Mouse (Mus musculus) intestine, embryonic 16.5 days (tissue): ENCODE data around the gene Sobp. TPM values are rescaled to one million over a fixed set of nuclear protein-coding genes. Genes with fewer than 3 reads are reported as not detected.
A peak's percentile ranks its signal among the peaks of the same experiment; 100 is the strongest.

Experiments
- ATAC-seq: fragments of 200-750 bp; cut with Nextera tagmentation; 2 replicates; pipeline ENCODE4 v1.8.0; 2017; ENCODE audit warnings: moderate TSS enrichment, moderate library complexity
- H3K27ac ChIP-seq: fragments of 300-500 bp; sonication (generic); 2 replicates; pipeline ENCODE4 v1.5.1; 2014; ENCODE audit warnings: mild to moderate bottlenecking, low read length
- H3K27me3 ChIP-seq: fragments of 300-500 bp; sonication (generic); replicated peaks from 2 replicates; pipeline ENCODE4 v1.6.1; 2014; ENCODE audit warnings: low read length, control low read depth, mixed read lengths; ENCODE audit not compliant: control insufficient read depth, insufficient read depth
- H3K36me3 ChIP-seq: fragments of 300-500 bp; sonication (generic); 2 replicates; pipeline ENCODE4 v1.6.1; 2014; ENCODE audit warnings: low read length, control low read depth; ENCODE audit not compliant: control insufficient read depth, insufficient read depth
- H3K4me1 ChIP-seq: fragments of 300-500 bp; sonication (generic); 2 replicates; pipeline ENCODE4 v1.6.1; 2014; ENCODE audit warnings: low read length, control low read depth, mixed read lengths; ENCODE audit not compliant: control insufficient read depth, insufficient read depth
- H3K4me2 ChIP-seq: fragments of 300-500 bp; sonication (generic); 2 replicates; pipeline ENCODE4 v1.6.1; 2014; ENCODE audit warnings: low read depth, low read length, control low read depth
- H3K4me3 ChIP-seq: fragments of 300-500 bp; sonication (generic); 2 replicates; pipeline ENCODE4 v1.5.1; 2014; ENCODE audit warnings: mild to moderate bottlenecking, low read length
- H3K9ac ChIP-seq: fragments of 300-500 bp; sonication (generic); 2 replicates; pipeline ENCODE4 v1.6.1; 2014; ENCODE audit warnings: low read depth, low read length
- H3K9me3 ChIP-seq: fragments of 300-500 bp; sonication (generic); 2 replicates; pipeline ENCODE4 v1.6.1; 2016; ENCODE audit warnings: low read length, control low read depth; ENCODE audit not compliant: control insufficient read depth
- WGBS: fragments of 180-500 bp; shearing (Covaris S2); extraction: QIAGEN DNeasy Blood & Tissue Kit; methylation state at CpG from one replicate; pipeline ENCODE4 v1.1.7; 2014; 5-methylcytosine and 5-hydroxymethylcytosine counted together
- polyA plus RNA-seq: library from polyadenylated mRNA; unstranded; fragments of >200 nt; fragmentation: Nextera tagmentation; extraction: Ambion mirVana; gene quantifications from 2 replicates; pipeline ENCODE4 v1.2.1, GENCODE M21; 2015

Sobp gene
- polyA plus RNA-seq, 1 experiment from 2014 or later = 0.46 TPM

DNA sequence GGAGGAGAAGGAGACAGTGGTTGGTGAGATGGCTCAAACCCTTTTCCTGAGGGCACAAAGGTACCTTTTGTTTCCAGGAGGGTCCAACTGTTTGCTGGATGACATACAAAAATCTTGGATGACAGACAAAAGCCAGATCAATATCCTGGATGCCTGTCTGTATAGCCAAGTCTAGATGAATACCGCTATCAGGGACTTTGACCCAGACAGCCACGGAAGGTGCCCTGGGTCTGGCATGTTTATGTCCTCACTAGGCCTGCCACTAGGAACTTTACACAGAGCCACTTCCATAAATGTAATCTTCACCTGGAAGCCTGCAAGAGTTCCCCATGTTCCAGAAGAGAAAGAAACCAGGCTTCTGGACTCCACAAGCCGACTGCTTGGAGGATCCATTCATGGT lies 172.9 kb downstream of the Sobp start:
- 56% methylated on average over 3 of the region's 3 CpGs for WGBS
- H3K27ac ChIP-seq = no peak overlapping the region

DNA sequence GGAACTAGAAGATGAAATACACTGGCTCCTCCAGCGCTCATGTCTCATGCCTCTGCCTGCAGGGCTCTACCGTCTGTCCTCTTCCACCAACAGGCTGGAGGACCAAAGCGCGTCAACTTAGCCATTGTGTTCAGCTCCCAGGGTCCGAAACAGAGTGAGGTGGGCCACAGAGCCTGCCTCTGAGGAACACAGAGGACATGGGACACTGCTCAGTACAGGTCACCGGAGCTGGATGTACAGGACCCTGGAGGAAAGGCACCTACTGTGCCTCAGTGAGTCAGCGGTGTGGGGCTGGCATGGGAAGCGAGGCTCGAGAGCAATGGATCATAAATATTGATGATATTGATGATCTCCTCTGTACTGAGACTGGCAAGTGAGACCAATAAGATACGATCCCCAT lies 175.0 kb downstream of the Sobp start:
- no peaks in the 10 kb centered on the region for H3K27me3 ChIP-seq
- H3K9ac ChIP-seq = no peak overlapping the region
- WGBS = 93% methylated on average over 10 of the region's 10 CpGs
- no peak overlapping the region for H3K4me2 ChIP-seq
- H3K36me3 ChIP-seq = no peaks in the 10 kb centered on the region
- no peak overlapping the region for H3K27ac ChIP-seq
- ATAC-seq = no peak
- H3K4me3 ChIP-seq = no peak overlapping the region
- H3K4me1 ChIP-seq = peaks cover 20% of the 10 kb centered on the region
- H3K9me3 ChIP-seq = no peaks in the 10 kb centered on the region

More for the DNA sequence above, 172.9 kb downstream of the Sobp start:
- Histone ChIP-seq H3K9ac (no peak overlapping the region), H3K4me1 (peaks cover 16% of the 10 kb centered on the region), H3K36me3 (no peaks in the 10 kb centered on the region), H3K9me3 (no peaks in the 10 kb centered on the region), H3K27me3 (no peaks in the 10 kb centered on the region), H3K4me3 (no peak overlapping the region), H3K4me2 (no peak overlapping the region)
- ATAC-seq = no peak

DNA sequence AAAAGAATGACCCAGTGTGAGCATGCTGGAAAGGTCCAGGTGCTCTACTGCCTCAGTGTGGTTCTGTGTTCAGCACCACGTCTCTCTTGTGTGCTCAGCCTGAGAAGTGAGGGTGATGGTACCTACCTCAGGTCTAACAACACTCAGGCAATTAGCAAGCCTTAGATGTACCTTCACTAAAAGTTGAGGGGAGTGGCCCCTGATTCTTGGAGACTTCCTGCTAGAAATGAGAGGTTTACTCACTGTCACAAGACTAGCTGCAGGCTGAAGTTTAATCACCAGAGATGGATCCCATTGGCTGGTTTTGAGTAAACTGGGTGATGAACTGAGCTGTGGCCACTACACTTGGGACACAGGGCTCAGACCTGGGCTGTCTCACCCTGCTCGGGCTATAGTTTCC lies 177.1 kb downstream of the Sobp start:
- H3K4me2 ChIP-seq = no peak overlapping the region
- no peak for ATAC-seq
- no peaks in the 10 kb centered on the region for H3K36me3 ChIP-seq
- peaks cover 13% of the 10 kb centered on the region for H3K4me1 ChIP-seq
- H3K27me3 ChIP-seq = no peaks in the 10 kb centered on the region
- WGBS = 84% methylated on average over 2 of the region's 2 CpGs
- no peaks in the 10 kb centered on the region for H3K9me3 ChIP-seq
- H3K27ac ChIP-seq = no peak overlapping the region
- no peak overlapping the region for H3K4me3 ChIP-seq
- no peak overlapping the region for H3K9ac ChIP-seq

DNA sequence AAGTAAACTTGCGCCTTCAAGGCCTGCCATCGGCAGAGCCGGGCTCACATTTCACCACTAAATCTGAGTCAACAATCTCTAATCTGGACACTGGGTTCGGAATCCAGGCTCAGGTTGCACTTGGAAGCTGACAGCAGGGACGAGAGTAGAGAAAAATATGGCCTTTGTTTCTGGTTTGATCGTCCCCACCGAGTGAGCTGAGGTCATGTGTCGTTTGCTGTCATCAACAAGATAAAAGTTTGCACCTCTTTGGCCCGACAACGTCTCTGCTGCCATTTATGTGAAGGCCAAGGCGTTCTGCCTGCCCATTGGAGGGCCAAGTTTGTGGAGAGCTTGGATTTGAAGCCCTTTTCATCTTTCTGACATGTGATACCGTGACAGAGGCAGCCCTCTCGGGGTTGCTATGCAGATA lies 178.8 kb downstream of the Sobp start:
- Histone ChIP-seq H3K4me1 (peaks cover 8% of the 10 kb centered on the region), H3K27me3 (no peaks in the 10 kb centered on the region), H3K4me3 (no peak overlapping the region), H3K27ac (no peak overlapping the region), H3K9me3 (no peaks in the 10 kb centered on the region), H3K4me2 (no peak overlapping the region), H3K36me3 (no peaks in the 10 kb centered on the region), H3K9ac (no peak overlapping the region)
- ATAC-seq = no peak
- 27% methylated on average over 13 of the region's 13 CpGs for WGBS

DNA sequence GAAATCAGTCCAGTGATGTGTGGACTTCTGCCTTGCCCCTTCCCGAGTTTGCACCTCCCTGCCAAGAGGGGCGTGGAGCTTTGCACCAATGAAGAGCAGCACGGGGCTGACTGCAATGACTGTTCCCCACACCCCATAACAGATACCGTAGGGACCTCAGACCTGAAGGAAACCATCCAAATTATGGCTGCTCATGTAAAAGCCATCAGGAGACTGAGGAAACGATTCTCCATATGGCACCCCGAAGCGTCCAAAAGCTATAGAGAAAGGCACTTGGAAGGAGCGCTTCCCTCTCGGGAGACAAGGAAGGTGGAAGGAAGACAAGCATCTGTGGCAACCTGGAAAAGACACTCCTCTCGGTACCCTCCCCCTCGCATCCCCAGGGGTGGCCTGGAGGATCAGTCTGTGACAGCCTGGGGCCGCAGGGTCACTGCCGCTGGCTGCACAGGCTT lies 180.0 kb downstream of the Sobp start:
- Histone ChIP-seq H3K36me3 (no peaks in the 10 kb centered on the region), H3K27me3 (no peaks in the 10 kb centered on the region), H3K4me1 (peaks cover 8% of the 10 kb centered on the region), H3K9me3 (no peaks in the 10 kb centered on the region), H3K4me2 (peak overlapping the region; percentile 18; the same call in 1 of the 2 replicates), H3K27ac (no peak overlapping the region), H3K9ac (0 out of 2 replicates have a peak overlapping the region, but pooled peaks have one; percentile 16), H3K4me3 (no peak overlapping the region)
- 35% methylated on average over 13 of the region's 13 CpGs for WGBS
- no peak for ATAC-seq

DNA sequence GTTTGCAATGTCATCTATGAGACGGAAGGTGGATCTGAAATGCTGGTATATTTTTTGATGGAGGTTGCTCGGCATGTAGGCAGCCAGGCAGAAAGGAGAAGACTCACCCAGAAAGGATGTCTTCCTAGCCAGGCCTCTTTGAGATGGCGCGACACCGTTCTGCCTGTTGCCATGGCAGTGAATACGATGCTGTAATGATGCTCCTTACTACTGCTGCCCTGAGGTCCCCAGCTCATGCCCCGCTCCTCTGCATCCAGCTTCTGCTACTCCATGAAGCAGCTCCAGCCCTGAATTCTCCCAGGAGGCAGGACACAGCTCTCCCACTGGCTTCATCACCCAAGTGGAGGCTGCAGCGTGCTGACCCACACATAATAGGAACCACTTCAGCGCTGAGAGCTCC lies 183.3 kb downstream of the Sobp start:
- H3K9me3 ChIP-seq = no peaks in the 10 kb centered on the region
- H3K4me1 ChIP-seq = peaks cover 19% of the 10 kb centered on the region
- H3K27ac ChIP-seq = no peak overlapping the region
- no peak overlapping the region for H3K4me3 ChIP-seq
- no peaks in the 10 kb centered on the region for H3K36me3 ChIP-seq
- no peak overlapping the region for H3K9ac ChIP-seq
- H3K27me3 ChIP-seq = no peaks in the 10 kb centered on the region
- 77% methylated on average over 9 of the region's 9 CpGs for WGBS
- no peak overlapping the region for H3K4me2 ChIP-seq
- no peak for ATAC-seq

DNA sequence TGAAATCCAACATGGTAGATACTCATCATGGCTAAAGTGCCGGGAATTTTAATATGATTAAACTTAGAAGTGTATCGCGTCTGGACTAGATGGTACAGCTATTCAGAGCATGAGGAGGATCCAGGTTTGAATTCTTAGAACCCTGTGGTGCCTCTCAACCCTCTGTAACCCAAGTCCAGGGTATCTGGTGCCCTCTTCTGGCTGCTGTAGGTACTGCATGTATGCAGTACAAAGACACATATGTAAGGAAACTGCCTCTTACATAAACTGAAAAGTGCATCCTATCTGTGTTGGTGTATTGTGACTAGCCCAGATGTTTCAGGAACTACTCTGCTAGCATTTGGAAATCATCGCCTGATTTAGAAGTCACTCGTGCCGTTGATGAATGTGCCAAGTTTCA lies 184.4 kb downstream of the Sobp start:
- no peak overlapping the region for H3K9ac ChIP-seq
- H3K4me1 ChIP-seq = peaks cover 19% of the 10 kb centered on the region
- no peaks in the 10 kb centered on the region for H3K27me3 ChIP-seq
- H3K9me3 ChIP-seq = no peaks in the 10 kb centered on the region
- no peaks in the 10 kb centered on the region for H3K36me3 ChIP-seq
- H3K4me3 ChIP-seq = no peak overlapping the region
- ATAC-seq = no peak
- H3K4me2 ChIP-seq = no peak overlapping the region
- 32% methylated on average over 6 of the region's 6 CpGs for WGBS
- H3K27ac ChIP-seq = no peak overlapping the region

DNA sequence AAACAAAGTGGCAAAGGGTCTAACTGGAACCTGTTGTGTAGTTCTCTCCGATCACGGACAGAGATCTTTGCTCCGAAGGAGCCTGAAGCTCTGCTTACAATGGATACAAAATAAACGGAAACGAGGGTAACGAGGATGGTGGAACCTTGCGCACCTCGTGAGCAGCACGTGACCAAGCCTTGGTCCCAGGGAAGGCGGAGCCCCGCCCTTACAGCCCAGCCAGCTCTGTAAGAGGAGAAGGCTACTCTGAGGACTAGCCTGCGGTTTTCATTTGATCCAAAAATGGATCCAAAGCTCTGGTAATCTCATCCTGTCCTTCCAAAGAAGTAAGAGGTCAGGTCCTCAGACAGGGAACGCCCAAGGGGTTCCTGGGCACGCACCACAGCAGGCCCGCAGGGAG lies 185.7 kb downstream of the Sobp start:
- Histone ChIP-seq H3K4me1 (peaks cover 11% of the 10 kb centered on the region), H3K36me3 (no peaks in the 10 kb centered on the region), H3K27ac (no peak overlapping the region), H3K4me3 (no peak overlapping the region), H3K9ac (no peak overlapping the region), H3K27me3 (no peaks in the 10 kb centered on the region), H3K4me2 (no peak overlapping the region), H3K9me3 (no peaks in the 10 kb centered on the region)
- 63% methylated on average over 15 of the region's 15 CpGs for WGBS
- no peak; the same call in 1 of the 2 replicates for ATAC-seq

DNA sequence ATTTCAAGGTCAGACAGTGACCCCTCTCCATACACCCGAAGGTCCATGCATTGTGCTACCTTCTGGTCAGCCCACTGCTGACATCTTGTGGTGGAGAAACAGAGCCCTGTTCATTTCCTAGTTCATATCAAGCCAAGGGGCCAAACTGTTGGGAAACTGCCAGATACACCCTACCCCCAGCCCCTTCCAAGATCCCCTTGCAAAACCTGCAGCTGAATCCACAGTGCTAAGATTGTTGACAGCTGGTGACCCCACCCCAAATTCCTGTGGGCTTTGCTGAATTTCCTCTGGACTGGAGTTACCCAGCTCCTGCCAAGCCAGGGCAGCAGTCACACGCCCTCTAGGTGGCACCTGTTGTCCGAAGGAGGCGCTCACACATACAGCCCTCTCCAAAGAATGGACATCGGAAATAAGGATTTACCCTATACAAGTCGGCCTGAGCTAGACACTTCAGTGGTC lies 186.7 kb downstream of the Sobp start:
- Histone ChIP-seq H3K9ac (no peak overlapping the region), H3K27ac (no peak overlapping the region), H3K36me3 (no peaks in the 10 kb centered on the region), H3K4me3 (no peak overlapping the region), H3K4me2 (no peak overlapping the region), H3K9me3 (no peaks in the 10 kb centered on the region), H3K27me3 (no peaks in the 10 kb centered on the region), H3K4me1 (peaks cover 11% of the 10 kb centered on the region)
- WGBS = 19% methylated on average over 6 of the region's 6 CpGs
- ATAC-seq = peak; percentile 80

DNA sequence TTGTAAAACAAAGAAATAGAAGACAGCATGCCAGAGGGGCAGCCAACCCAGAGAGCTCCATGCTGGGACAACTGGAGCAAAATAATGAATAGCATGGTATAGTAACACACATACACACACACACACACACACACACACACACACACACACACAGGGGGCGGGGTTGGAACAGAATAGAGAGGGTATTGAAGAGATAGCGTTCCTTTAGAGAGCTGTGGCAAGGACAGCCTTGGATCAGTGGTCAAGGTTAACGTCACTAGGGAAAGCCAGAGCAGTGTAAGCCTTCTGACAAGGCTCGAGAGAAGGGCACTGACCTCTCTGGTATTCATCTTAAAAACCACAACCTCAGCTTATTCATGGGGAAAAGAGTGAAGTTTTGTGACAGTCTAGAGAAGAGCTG lies 189.4 kb downstream of the Sobp start:
- H3K36me3 ChIP-seq = no peaks in the 10 kb centered on the region
- no peak overlapping the region for H3K4me3 ChIP-seq
- H3K27me3 ChIP-seq = no peaks in the 10 kb centered on the region
- ATAC-seq = no peak
- H3K9me3 ChIP-seq = no peaks in the 10 kb centered on the region
- no peak overlapping the region for H3K9ac ChIP-seq
- 78% methylated on average over 4 of the region's 4 CpGs for WGBS
- H3K4me1 ChIP-seq = peaks cover 11% of the 10 kb centered on the region
- H3K27ac ChIP-seq = no peak overlapping the region
- H3K4me2 ChIP-seq = no peak overlapping the region
